ENCODE assay signal across 29 mouse cellular contexts in the genomic region with DNA sequence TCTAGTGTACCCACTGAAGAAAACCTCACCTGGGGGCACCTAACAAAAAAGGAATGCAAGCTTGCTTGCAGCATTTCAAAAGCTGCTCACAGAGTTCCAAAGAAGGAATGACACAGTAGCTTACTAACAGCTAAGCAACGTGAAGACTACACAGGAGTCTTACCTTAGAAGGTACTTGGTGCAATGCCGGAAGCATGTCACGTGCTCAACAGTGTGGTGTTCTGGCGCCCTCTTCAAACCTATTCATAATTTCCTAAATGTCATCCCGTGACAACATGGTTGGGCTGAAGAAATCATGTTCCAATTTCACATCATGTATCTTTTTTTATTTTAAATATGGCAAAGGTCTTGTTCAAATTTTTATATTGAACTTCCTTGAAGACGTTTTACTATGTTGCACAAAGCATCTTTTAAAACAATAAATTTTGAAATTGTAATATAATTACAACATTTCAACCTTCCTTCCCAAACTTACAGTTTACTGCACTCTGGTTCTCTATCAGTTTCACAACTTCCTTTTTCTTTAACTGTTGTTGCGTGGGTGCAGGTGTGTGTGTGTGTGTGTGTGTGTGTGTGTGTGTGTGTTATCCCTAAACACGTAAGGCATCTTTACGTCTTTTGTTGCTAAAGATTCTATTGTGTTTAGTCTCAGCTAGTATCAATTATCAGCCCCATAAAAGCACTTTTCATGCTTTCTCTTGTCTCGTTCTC.
DNase-seq lines count a peak whose midpoint lies in the region; ATAC-seq and TF ChIP-seq lines count a peak whose summit lies in the region.
"Had no signal": no experiment of that assay in that cellular context is flagged by ENCODE, and none has a peak within 500 bp of the region (broad histone marks: within the 10 kb centered on the region; RNA-seq: fewer than 3 reads in every experiment).

No protein-coding gene starts in this region.

- in situ Hi-C loops in CH12.LX (cut with MboI; ENCODE audit: low pct_ligation_motif_present, low pct_unique_long_range_greater_than_20kb, low sequenced_read_pairs), result no loop called here

- H3K79me2 ChIP-seq in CH12.LX (replicated peaks; ENCODE audit: control insufficient read depth, extremely low read depth, insufficient read depth, poor library complexity, severe bottlenecking) (no peaks in the 10 kb centered on the region), MEL (ENCODE audit: control insufficient read depth, insufficient read depth, low read length, poor library complexity) (no peaks in the 10 kb centered on the region)

- peak; percentile 81 for ATAC-seq in megakaryocyte, adult 5-6 weeks (ENCODE audit: poor library complexity, severe bottlenecking)
- no peak for ATAC-seq in liver, embryonic 11.5 days (replicated peaks; ENCODE audit: low FRiP score)
- ATAC-seq: activated CD4-positive, CD25-positive, alpha-beta regulatory T cell, adult 4 months; CD4-positive, CD25-positive, alpha-beta regulatory T cell, adult 4 months; forebrain, embryonic 14.5 days; forebrain, embryonic 16.5 days; Patski had no signal

- H3K4me2 ChIP-seq in CH12.LX (ENCODE audit: insufficient read depth, low read depth, poor library complexity, severe bottlenecking), result no peak overlapping the region
- H3K4me2 ChIP-seq in liver, embryonic 11.5 days, result no peak overlapping the region
- H3K4me2 ChIP-seq: embryonic facial prominence, embryonic 13.5 days; embryonic facial prominence, embryonic 15.5 days; forebrain, embryonic 12.5 days had no signal

- H3K36me3 ChIP-seq in CH12.LX (replicated peaks in 1 of 2; ENCODE audit: control insufficient read depth in 1 of 2, insufficient read depth in 1 of 2, low read length in 1 of 2) (no peaks in the 10 kb centered on the region), MEL (ENCODE audit: control insufficient read depth in 1 of 2, insufficient read depth in 2 of 2, low read length in 2 of 2) (peaks cover 0 to 2% of the 10 kb centered on the region in 2 experiments; a peak in 2 of 4 replicates)
- no peaks in the 10 kb centered on the region for H3K36me3 ChIP-seq in liver, embryonic 11.5 days (ENCODE audit: control insufficient read depth, insufficient read depth, low read length)
- H3K36me3 ChIP-seq in thymus, adult 2 months (ENCODE audit: control insufficient read depth, insufficient read depth, low read length), result no peaks in the 10 kb centered on the region
- H3K36me3 ChIP-seq: embryonic facial prominence, embryonic 13.5 days; embryonic facial prominence, embryonic 15.5 days; forebrain, embryonic 10.5 days; forebrain, embryonic 12.5 days; G1E had no signal

- no peak for TF ChIP-seq POLR2A in CH12.LX (IDR thresholded peaks at IDR 0.05; ENCODE audit: low read depth, low read length)
- TF ChIP-seq POLR2A in MEL (IDR thresholded peaks at IDR 0.05; ENCODE audit: control insufficient read depth in 1 of 2, insufficient read depth in 1 of 2, low read depth in 1 of 2, low read length in 2 of 2, poor library complexity in 1 of 2), result no peak
- no peak for TF ChIP-seq POLR2A in thymus, adult 2 months (IDR thresholded peaks at IDR 0.05; ENCODE audit: control insufficient read depth, extremely low read depth, insufficient read depth, low read length, poor library complexity)

- H3K9me3 ChIP-seq in CH12.LX (replicated peaks; ENCODE audit: low read length) (no peaks in the 10 kb centered on the region), MEL (replicated peaks; ENCODE audit: insufficient read depth, low read length) (no peaks in the 10 kb centered on the region)
- no peaks in the 10 kb centered on the region for H3K9me3 ChIP-seq in liver, embryonic 11.5 days (ENCODE audit: control insufficient read depth, low read length)
- H3K9me3 ChIP-seq: embryonic facial prominence, embryonic 13.5 days; embryonic facial prominence, embryonic 15.5 days; forebrain, embryonic 10.5 days; forebrain, embryonic 12.5 days had no signal

- H3K4me3 ChIP-seq in CH12.LX (replicated peaks in 1 of 3; ENCODE audit: low read depth in 2 of 3, low read length in 2 of 3, poor library complexity in 1 of 3) (no peak overlapping the region), MEL (ENCODE audit: control insufficient read depth in 1 of 2, insufficient read depth in 1 of 2, low read depth in 2 of 2, low read length in 2 of 2) (no peak overlapping the region)
- H3K4me3 ChIP-seq in liver, embryonic 11.5 days (ENCODE audit: low read depth, low read length), result no peak overlapping the region
- no peak overlapping the region for H3K4me3 ChIP-seq in thymus, adult 2 months (ENCODE audit: control insufficient read depth, insufficient read depth, low read length)
- H3K4me3 ChIP-seq: embryonic facial prominence, embryonic 13.5 days; embryonic facial prominence, embryonic 15.5 days; erythroblast, embryonic 14.5 days; forebrain, embryonic 10.5 days; forebrain, embryonic 12.5 days had no signal

- TF ChIP-seq EP300 in CH12.LX (IDR thresholded peaks at IDR 0.05; ENCODE audit: low read length) (no peak), MEL (IDR thresholded peaks at IDR 0.05; ENCODE audit: low read depth in 1 of 2, low read length in 2 of 2) (peak in 1 of 2 experiments; percentile 43; a peak in 1 of 4 replicates)

- no peak overlapping the region for H3K9ac ChIP-seq in CH12.LX (ENCODE audit: insufficient read depth, low read depth)
- H3K9ac ChIP-seq in MEL (ENCODE audit: control insufficient read depth, low read depth, low read length, poor library complexity, severe bottlenecking), result no peak overlapping the region
- no peak overlapping the region for H3K9ac ChIP-seq in liver, embryonic 11.5 days (ENCODE audit: low read depth, low read length)
- H3K9ac ChIP-seq: embryonic facial prominence, embryonic 13.5 days; embryonic facial prominence, embryonic 15.5 days; forebrain, embryonic 12.5 days had no signal

- H3K27ac ChIP-seq in CH12.LX (ENCODE audit: insufficient read depth, low read depth) (no peak overlapping the region), MEL (ENCODE audit: control insufficient read depth, low read depth, low read length) (no peak overlapping the region)
- no peak overlapping the region for H3K27ac ChIP-seq in liver, embryonic 11.5 days (ENCODE audit: low read depth, low read length)
- H3K27ac ChIP-seq in thymus, adult 2 months (ENCODE audit: control insufficient read depth, insufficient read depth, low read length), result no peak overlapping the region
- H3K27ac ChIP-seq: embryonic facial prominence, embryonic 13.5 days; embryonic facial prominence, embryonic 15.5 days; forebrain, embryonic 10.5 days; forebrain, embryonic 12.5 days had no signal

- TF ChIP-seq CTCF in CH12.LX (conservative IDR thresholded peaks at IDR 0.05 in 1 of 2, IDR thresholded peaks at IDR 0.05 in 1 of 2; ENCODE audit: low read depth in 2 of 2, low read length in 2 of 2), result no peak
- TF ChIP-seq CTCF in MEL (IDR thresholded peaks at IDR 0.05 in 2 of 3, conservative IDR thresholded peaks at IDR 0.05 in 1 of 3; ENCODE audit: control insufficient read depth in 1 of 3, insufficient read depth in 1 of 3, low read depth in 2 of 3, low read length in 3 of 3, poor library complexity in 1 of 3, severe bottlenecking in 1 of 3), result no peak
- TF ChIP-seq CTCF in thymus, adult 2 months (IDR thresholded peaks at IDR 0.05; ENCODE audit: borderline replicate concordance, control insufficient read depth, extremely low read depth, insufficient read depth, low read length, poor library complexity), result no peak

- DNase-seq in heart, adult 11 months, result peak; percentile 31
- no peak for DNase-seq in heart, postnatal 4 days
- no peak for DNase-seq in CH12.LX (ENCODE audit: extremely low read depth)
- peak; percentile 6 for DNase-seq in MEL (ENCODE audit: low read depth, low spot score)
- no peak for DNase-seq in liver, embryonic 11.5 days (ENCODE audit: low spot score)
- DNase-seq in thymus, adult 2 months, result no peak
- no peak for DNase-seq in Muller cell, postnatal 12 days (ENCODE audit: inconsistent ontology term)
- DNase-seq: adrenal gland, adult 8-10 months; adrenal gland, postnatal 14 days; B cell, adult 2 months; cerebellum, adult 11 months; cerebellum, adult 18-20 months; cerebellum, adult 8-10 months; cerebellum, adult 9-11 months; cerebellum, postnatal 14 days; cerebellum, postnatal 36 days; embryo, embryonic 11 days had no signal

- no peak for TF ChIP-seq RAD21 in CH12.LX (IDR thresholded peaks at IDR 0.05; ENCODE audit: low read depth, low read length)
- TF ChIP-seq RAD21 in MEL (IDR thresholded peaks at IDR 0.05; ENCODE audit: low read depth, low read length), result no peak

- dilution Hi-C loops in CH12.LX (cut with MboI; ENCODE audit: extremely low pct_ligation_motif_present, extremely low pct_unique_long_range_greater_than_20kb, low sequenced_read_pairs), result no loop called here

- H3K27me3 ChIP-seq in CH12.LX (replicated peaks) (no peaks in the 10 kb centered on the region), MEL (ENCODE audit: control insufficient read depth in 1 of 2, insufficient read depth in 2 of 2, low read length in 2 of 2) (no peaks in the 10 kb centered on the region)
- no peaks in the 10 kb centered on the region for H3K27me3 ChIP-seq in liver, embryonic 11.5 days (replicated peaks; ENCODE audit: control insufficient read depth, insufficient read depth, low read length)
- no peaks in the 10 kb centered on the region for H3K27me3 ChIP-seq in thymus, adult 2 months (ENCODE audit: control insufficient read depth, insufficient read depth, low read length)
- H3K27me3 ChIP-seq: embryonic facial prominence, embryonic 13.5 days; embryonic facial prominence, embryonic 15.5 days; forebrain, embryonic 12.5 days had no signal

- WGBS in liver, embryonic 11.5 days, result 82% methylated on average over 10 of the region's 10 CpGs
- WGBS in thymus, adult 2 months, result 77% methylated on average over 10 of the region's 10 CpGs

- peaks cover under 1 to 12% of the 10 kb centered on the region in 2 experiments; a peak in 2 of 4 replicates for H3K4me1 ChIP-seq in CH12.LX (ENCODE audit: control insufficient read depth in 1 of 2, insufficient read depth in 2 of 2)
- H3K4me1 ChIP-seq in MEL (ENCODE audit: control insufficient read depth in 1 of 2, insufficient read depth in 2 of 2, low read length in 2 of 2), result peaks cover 0 to 3% of the 10 kb centered on the region in 2 experiments; a peak in 1 of 4 replicates
- H3K4me1 ChIP-seq in liver, embryonic 11.5 days (replicated peaks; ENCODE audit: control insufficient read depth, insufficient read depth, low read length), result no peaks in the 10 kb centered on the region
- no peaks in the 10 kb centered on the region for H3K4me1 ChIP-seq in thymus, adult 2 months (replicated peaks; ENCODE audit: control insufficient read depth, insufficient read depth, low read length)
- H3K4me1 ChIP-seq: embryonic facial prominence, embryonic 13.5 days; embryonic facial prominence, embryonic 15.5 days; forebrain, embryonic 10.5 days; forebrain, embryonic 12.5 days had no signal

TF ChIP-seq in CH12.LX, 34 proteins besides CTCF, POLR2A, EP300 and RAD21 (continues in another document):
- TF ChIP-seq MYC (IDR thresholded peaks at IDR 0.05; ENCODE audit: low read depth, low read length) (no peak), USF1 (IDR thresholded peaks at IDR 0.05; ENCODE audit: low read depth, low read length) (no peak)

TF ChIP-seq in MEL, 35 proteins besides CTCF, POLR2A, EP300 and RAD21:
- TF ChIP-seq TCF12 (IDR thresholded peaks at IDR 0.05; ENCODE audit: low read depth, low read length), result no peak
- peak; percentile 33; the same call in 1 of the 2 replicates for TF ChIP-seq USF1 (IDR thresholded peaks at IDR 0.05; ENCODE audit: low read depth, low read length)
- no peak for TF ChIP-seq ELF1 (IDR thresholded peaks at IDR 0.05; ENCODE audit: low read depth, low read length)
TF ChIP-seq in MEL: peak in this region for 1.

Comparison
In these comparisons a context has a peak if more than half of its experiments do, and no peak if none do; other contexts are left out.
1. DNase-seq: peak in heart, adult 11 months (single experiment) and MEL (single experiment); none in heart, postnatal 4 days (single experiment), CH12.LX (single experiment), liver, embryonic 11.5 days (single experiment), thymus, adult 2 months (single experiment) and Muller cell, postnatal 12 days (single experiment).